Mouse (Mus musculus) bone marrow macrophage, adult 2 months (primary cell): ENCODE measurements around the gene Plagl1. TPM values are rescaled to one million over a fixed set of nuclear protein-coding genes. Genes with fewer than 3 reads are reported as not detected.

ENCODE experiments used
- H3K27ac ChIP-seq: 2 replicates; pipeline ENCODE4 v1.5.1; 2012; ENCODE audit warnings: low read depth, low read length; ENCODE audit not compliant: insufficient read depth
- H3K4me1 ChIP-seq: 2 replicates; pipeline ENCODE4 v1.6.1; 2012; ENCODE audit warnings: low read length; ENCODE audit not compliant: control insufficient read depth, insufficient read depth
- H3K4me3 ChIP-seq: 2 replicates; pipeline ENCODE4 v1.5.1; 2012; ENCODE audit warnings: mild to moderate bottlenecking, low read length, moderate library complexity; ENCODE audit not compliant: insufficient read depth
- CTCF ChIP-seq: IDR thresholded peaks from 2 replicates; pipeline ENCODE4 v1.5.1; 2012; ENCODE audit warnings: low read depth, mild to moderate bottlenecking, low read length, moderate library complexity
- POLR2A ChIP-seq: IDR thresholded peaks from 2 replicates; pipeline ENCODE4 v1.6.1; 2012; ENCODE audit warnings: mild to moderate bottlenecking, low read depth, low read length, borderline replicate concordance
- polyA plus RNA-seq: library from polyadenylated mRNA; stranded (reverse); fragments of >200 nt; gene quantifications from 2 replicates; pipeline ENCODE4 v1.2.4, GENCODE M21; 2012; ENCODE audit not compliant: missing spikeins, insufficient read depth, insufficient read length

Gene Plagl1
- polyA plus RNA-seq, 1 experiment: not detected

DNA sequence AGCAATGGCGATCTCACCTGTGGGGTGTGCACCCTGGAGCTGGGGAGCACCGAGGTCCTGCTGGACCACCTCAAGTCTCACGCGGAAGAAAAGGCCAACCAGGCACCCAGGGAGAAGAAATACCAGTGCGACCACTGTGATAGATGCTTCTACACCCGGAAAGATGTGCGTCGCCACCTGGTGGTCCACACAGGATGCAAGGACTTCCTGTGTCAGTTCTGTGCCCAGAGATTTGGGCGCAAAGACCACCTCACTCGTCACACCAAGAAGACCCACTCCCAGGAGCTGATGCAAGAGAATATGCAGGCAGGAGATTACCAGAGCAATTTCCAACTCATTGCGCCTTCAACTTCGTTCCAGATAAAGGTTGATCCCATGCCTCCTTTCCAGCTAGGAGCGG lies 67.0 kb downstream of the Plagl1 start:
- TF ChIP-seq POLR2A (no peak), CTCF (no peak)
- H3K4me3 ChIP-seq: no peak overlapping the region
- no peaks in the 10 kb centered on the region for H3K4me1 ChIP-seq
- no peak overlapping the region for H3K27ac ChIP-seq

DNA sequence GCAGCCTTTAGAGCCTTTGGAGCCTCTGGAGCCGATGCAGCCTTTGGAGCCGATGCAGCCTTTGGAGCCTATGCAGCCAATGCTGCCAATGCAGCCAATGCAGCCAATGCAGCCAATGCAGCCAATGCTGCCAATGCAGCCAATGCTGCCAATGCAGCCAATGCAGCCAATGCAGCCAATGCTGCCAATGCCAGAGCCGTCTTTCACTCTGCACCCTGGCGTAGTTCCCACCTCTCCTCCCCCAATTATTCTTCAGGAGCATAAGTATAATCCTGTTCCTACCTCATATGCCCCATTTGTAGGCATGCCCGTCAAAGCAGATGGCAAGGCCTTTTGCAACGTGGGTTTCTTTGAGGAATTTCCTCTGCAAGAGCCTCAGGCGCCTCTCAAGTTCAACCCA lies 67.6 kb downstream of the Plagl1 start:
- no peaks in the 10 kb centered on the region for H3K4me1 ChIP-seq
- no peak overlapping the region for H3K4me3 ChIP-seq
- TF ChIP-seq CTCF: no peak
- TF ChIP-seq POLR2A: no peak
- H3K27ac ChIP-seq: no peak overlapping the region

DNA sequence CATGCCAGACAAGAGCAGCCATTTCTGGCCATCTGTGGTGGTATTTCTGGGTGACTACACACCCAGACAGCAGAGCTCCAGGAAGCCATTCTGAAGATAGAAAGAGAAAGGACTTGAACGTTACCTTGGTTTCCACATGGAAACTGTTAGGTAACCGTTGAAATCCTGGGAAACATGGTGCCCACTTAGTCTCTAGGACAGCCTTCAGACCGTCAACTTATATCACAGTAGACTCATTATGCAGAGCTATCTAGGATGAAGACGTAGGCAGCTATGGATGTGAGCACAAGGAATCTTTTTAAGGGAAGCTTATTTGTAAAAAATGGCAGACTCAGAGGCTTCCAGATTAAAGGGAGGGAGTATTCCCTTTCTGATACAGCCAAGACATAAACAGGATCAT lies 73.5 kb downstream of the Plagl1 start:
- Histone ChIP-seq H3K4me1 (no peaks in the 10 kb centered on the region), H3K27ac (no peak overlapping the region), H3K4me3 (no peak overlapping the region)
- TF ChIP-seq POLR2A: no peak
- TF ChIP-seq CTCF: no peak

DNA sequence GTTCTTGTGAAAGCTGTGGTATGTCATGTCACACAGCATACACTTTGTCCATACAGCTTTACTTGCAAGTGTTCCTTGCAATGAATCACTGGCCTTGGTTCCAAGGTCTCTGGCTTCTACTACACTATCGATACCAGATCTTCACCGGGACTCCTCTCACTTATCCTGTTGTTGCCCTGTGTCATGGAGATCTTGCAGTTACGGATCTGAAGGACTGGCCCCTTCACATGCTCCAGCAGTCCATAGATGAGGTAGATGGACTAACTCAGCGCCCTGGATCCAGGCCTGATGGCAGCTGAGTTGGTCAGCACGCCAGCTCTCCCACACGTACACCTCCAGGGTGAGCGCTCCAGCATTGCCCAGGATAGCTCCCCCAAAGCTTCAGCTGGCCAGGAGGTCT lies 75.0 kb downstream of the Plagl1 start:
- no peak overlapping the region for H3K27ac ChIP-seq
- no peaks in the 10 kb centered on the region for H3K4me1 ChIP-seq
- TF ChIP-seq POLR2A (no peak), CTCF (no peak)
- H3K4me3 ChIP-seq: no peak overlapping the region

DNA sequence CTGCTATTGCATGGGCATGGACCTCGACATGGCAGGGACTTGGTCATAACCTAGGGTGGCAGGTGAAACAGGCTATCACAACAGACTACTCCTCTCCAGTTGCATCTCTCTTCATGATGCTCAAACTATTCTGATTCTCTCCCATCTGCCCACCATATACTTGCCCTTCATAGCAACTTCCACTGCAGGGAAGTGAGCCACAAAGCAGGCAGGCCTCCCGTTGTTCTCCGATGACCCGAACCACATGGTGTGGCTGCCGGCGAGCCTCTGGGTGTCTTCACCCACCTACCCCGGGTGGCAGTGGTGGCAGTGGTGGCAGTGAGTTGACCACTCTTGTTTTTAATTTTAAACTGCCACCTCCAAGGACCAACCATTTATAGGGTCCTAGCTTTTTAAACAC lies 75.4 kb downstream of the Plagl1 start:
- H3K27ac ChIP-seq: no peak overlapping the region
- TF ChIP-seq CTCF (no peak), POLR2A (no peak)

DNA sequence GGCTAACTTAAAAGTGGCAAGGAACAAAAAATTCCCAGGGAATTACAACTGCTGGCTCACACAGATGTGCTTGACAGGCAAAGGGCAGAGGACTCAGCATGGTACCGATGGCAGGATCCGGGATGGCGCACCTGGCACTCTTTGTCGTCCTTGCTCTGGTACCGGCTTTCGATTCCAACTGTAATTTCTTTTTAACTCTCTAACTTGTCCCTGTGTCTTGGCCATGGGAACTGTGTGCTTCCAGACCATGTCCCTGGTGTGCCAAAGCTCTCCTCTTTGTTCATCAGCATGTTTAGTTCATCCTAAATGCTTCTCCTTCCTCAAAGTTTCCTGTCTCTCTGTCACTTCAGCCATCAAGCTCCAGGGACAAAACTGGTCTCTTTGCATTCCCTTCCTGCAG lies 77.6 kb downstream of the Plagl1 start:
- TF ChIP-seq CTCF (no peak), POLR2A (no peak)
- no peak overlapping the region for H3K27ac ChIP-seq
- H3K4me1 ChIP-seq: no peaks in the 10 kb centered on the region
- H3K4me3 ChIP-seq: no peak overlapping the region

More for the DNA sequence above, 75.4 kb downstream of the Plagl1 start:
- Histone ChIP-seq H3K4me3 (no peak overlapping the region), H3K4me1 (no peaks in the 10 kb centered on the region)

DNA sequence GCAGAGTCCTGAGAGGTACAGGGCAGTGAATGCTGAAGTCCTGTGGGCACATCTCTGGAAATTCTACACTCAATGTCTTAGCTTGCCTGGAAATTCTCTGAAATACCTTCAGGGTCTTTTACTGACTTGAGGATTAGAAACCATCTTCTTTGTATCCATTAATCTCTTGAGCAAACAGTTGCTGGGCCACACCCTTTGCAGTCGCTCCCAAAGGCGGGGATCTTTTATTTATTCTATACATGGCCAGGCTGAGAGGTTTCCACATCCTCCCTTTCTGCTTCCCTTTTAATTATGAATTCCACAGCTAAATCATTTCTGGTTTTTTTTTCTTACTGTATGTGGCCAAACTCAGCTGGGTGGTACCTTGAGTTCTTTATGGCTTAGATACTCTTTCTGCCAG lies 80.1 kb downstream of the Plagl1 start:
- no peak for TF ChIP-seq POLR2A
- TF ChIP-seq CTCF: no peak
- no peaks in the 10 kb centered on the region for H3K4me1 ChIP-seq
- no peak overlapping the region for H3K27ac ChIP-seq
- H3K4me3 ChIP-seq: no peak overlapping the region

DNA sequence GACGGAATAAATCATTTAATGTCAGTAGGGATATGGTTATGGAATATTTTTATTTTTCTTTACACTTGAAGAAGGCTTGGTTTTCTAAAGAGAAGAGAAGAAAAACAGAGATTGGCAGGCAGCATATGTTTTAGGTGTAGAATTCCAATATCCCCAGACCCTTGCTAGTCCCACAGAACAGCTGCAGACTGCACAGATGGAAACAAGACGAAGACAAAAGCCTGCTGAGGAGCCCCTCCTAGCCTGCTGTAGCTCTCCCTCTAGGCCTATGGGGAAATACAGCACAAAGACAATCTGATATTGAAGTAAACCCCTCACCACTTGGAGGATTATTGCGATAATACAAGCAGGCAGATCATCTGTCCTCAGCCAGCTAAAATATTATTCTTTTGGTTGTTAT lies 90.1 kb downstream of the Plagl1 start:
- H3K27ac ChIP-seq: no peak overlapping the region
- no peaks in the 10 kb centered on the region for H3K4me1 ChIP-seq
- TF ChIP-seq POLR2A: no peak
- TF ChIP-seq CTCF: no peak
- no peak overlapping the region for H3K4me3 ChIP-seq

DNA sequence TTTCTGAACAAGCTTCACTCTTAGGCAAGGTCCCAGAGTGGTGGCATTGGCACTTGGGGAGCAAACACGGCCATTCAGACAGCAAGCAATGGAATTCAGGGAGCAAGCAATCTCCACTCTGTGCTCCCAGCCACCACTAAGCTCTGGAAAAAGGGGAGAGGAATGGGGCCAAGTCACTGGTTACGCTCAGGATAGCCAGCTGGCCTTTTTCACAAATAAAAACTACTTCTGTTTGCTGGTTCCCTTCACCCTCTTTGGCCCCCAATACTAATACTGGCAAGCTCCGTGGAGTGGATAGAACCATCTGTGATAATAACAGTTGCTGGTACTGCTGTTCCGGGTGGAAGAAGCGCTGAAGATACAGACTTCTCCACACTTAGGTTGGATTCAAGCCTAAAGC lies 91.0 kb downstream of the Plagl1 start:
- no peak for TF ChIP-seq POLR2A
- TF ChIP-seq CTCF: no peak
- Histone ChIP-seq H3K4me3 (no peak overlapping the region), H3K27ac (no peak overlapping the region), H3K4me1 (no peaks in the 10 kb centered on the region)

DNA sequence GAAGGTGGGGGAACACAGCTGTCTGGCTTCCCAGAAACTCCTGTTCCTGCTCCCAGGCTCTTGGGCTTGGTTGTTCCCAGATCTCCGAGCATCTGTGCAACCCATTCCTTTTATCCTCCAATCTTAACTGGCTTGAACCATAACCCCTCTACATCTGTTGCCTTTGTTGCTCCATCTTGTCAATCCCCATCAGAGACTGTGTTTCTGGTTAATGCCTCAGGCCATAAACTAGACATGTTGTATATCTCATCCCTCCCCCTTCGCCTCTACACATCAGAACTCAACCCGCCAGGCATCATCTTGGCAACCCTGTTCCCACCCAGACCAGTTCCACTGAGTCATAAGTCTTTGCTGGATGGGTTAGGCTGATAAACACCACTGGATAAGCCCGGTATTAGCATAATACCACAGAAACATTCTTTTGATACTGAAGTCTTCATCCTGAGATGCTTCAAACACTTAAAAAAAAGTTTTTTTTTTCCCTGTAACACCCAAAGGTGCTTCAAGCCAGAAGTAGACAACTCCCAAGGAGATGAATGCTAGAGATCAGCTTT lies 92.6 kb downstream of the Plagl1 start:
- Histone ChIP-seq H3K4me3 (no peak overlapping the region), H3K27ac (no peak overlapping the region), H3K4me1 (no peaks in the 10 kb centered on the region)
- TF ChIP-seq POLR2A (no peak), CTCF (no peak)

DNA sequence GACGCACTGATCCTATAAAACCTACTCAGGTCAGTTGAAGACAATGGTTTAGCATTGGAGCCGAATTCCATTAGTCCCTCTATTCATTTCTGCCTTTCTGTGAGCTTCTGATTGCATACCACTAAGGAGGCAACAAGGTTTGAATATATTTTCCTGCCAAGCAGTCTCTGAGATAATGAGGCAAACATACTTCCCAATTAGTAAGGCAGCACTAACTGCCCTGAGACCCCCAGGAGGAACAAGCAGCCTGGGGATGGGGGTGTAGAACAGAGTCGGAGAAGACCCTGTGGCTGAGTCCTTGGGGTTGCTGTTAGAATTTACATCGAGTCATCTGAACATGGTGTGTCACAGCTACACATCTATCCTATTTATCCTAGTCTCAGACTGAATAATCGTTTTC lies 95.1 kb downstream of the Plagl1 start:
- Histone ChIP-seq H3K4me1 (no peaks in the 10 kb centered on the region), H3K4me3 (no peak overlapping the region), H3K27ac (no peak overlapping the region)
- TF ChIP-seq CTCF: no peak
- TF ChIP-seq POLR2A: no peak
